Mouse (Mus musculus) kidney, adult 18-20 months (tissue): ENCODE measurements around the gene Ccno.
"Not testable (repeated sequence)": the region's sequence is repeated elsewhere in the genome, so short reads cannot be mapped to it uniquely, and the experiment has no call there.

ENCODE experiments used
- DNase-seq: peaks from one replicate; pipeline ENCODE4 v3.0.0; 2021

Ccno gene

GRCm38 (mm10) chr13:113000576-113001318, 13.1 kb downstream of the Ccno start:
- DNase-seq, result no peak

DNA sequence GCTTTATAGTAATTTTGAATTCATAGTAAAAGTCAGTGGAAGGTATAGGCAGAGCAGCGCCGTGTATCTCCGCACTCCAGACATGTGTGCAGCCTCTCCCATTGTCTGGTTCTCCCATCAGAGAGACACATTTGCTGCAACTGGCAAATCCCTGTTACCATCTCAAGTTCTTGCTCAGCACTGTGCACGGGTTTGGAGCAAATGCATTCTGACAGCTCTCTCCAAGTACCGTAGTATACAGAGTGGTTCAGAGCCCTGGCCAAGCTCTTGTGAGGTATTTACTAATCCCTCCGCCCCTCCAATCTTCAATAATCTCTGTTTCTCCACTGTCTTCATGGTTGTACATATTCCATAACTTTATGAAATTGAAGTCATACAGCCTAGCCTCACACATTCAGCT, 25.1 kb downstream of the Ccno start:
- DNase-seq, result no peak

- DNase-seq, result not testable (repeated sequence)
These were observed 25.8 kb downstream of the Ccno start for GRCm38 (mm10) chr13:113013174-113013953.

- no peak for DNase-seq
These were observed 33.9 kb downstream of the Ccno start for GRCm38 (mm10) chr13:113021521-113021920.

DNA sequence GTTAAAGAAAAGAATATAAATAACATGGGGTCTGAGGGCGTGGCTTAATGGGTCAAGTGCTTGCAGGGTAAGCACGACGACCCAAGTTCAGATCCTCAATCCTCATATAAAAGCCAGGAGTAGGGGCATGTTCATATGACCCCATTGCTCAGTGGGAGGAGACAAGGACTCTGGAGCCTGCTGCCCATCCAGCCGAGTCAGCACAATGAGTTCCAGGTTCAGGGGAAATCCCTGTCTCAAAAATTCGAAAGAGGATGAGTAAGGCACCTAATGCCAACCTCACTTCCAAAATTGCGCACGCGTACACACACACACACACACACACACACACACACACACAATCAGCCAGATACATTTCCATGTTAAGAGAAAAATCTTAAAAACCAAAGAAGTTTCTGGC, 34.9 kb downstream of the Ccno start:
- no peak for DNase-seq

GRCm38 (mm10) chr13:113023274-113024143, 35.9 kb downstream of the Ccno start:
- no peak for DNase-seq

GRCm38 (mm10) chr13:113031351-113031750, 43.7 kb downstream of the Ccno start:
- DNase-seq, result no peak

- no peak for DNase-seq
These were observed 44.4 kb downstream of the Ccno start for GRCm38 (mm10) chr13:113031792-113032571.

- no peak for DNase-seq
These were observed 45.2 kb downstream of the Ccno start for GRCm38 (mm10) chr13:113032831-113033230.

DNA sequence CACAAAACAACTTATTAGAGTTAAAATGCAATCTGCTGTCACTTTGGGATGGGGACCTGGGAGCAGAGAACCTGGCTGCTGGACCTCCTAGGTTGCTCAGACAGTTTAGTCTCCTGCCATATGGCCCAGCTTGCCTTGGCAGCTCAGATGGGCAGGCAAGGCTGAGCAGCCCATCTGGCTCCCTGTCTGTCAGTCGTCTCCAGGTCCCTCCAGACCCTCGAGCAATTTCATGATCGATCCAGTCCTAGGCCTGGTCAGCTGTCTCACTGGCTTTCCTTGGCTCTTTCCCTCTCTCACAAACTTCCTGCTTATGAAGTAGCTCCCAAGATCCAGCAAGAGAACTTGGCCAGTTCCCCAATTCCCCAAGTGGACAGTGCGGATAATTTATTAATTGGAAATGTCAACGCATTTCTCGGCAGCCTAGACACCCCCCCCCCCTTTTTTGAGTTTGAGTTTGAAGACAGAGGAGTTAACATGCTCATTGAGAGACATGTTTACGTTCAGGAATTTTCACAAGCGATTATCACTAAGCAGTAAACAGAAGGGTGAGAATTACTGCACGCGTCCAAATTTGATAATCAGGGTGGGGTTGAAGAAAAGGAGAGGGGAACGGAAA, 46.8 kb downstream of the Ccno start:
- no peak for DNase-seq

DNA sequence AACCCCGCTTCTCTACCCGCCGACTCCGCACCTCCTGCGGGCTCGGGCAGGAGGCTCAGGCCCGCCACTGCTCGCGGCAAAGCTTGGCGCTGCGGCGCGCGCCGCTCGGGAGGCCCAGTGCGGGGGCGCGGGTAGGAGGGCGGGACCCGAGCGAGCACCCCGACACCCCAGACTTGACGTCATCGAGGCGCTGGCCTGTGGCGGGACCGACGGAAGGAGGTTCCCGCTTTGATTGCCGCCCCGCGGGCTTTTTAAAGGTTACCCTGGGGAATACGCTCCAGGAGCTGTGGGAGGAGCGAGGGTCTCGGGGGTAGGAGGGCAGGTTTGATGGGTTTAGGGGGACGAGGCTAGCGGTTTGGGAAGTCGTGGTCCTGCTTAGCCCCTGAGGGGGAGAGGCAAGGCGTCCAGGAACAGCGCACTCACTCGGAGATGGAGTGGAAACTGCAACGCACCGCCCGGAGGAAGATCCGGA, 47.4 kb downstream of the Ccno start, which contains the start of gene Cdc20b:
Cdc20b (plus strand) TSS at position 162 of the 472 bp plus-strand sequence.
- peak; percentile 33 for DNase-seq

DNA sequence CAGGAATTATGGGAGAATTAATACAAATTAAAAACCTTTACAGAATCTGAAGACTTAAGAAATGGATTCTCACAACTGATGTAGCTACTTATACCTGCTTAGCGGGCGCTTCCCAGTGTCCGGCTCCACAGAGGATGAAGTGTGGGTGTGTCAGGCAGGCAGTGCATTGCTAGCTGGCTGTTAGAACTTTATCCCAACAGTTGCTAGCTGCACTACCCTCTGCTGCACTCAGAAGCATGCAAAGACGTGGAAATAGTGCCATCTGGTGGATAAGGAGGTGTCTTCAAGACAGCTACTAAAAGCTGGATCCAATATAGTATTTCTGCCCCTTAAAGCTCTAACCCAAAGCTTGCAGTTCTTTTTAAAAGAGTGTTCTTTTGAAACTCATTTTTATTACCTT, 48.2 kb downstream of the Ccno start:
- DNase-seq, result peak; percentile 59
